Mouse (Mus musculus): ENCODE data around the gene Gnaz. TPM values are rescaled to one million over a fixed set of nuclear protein-coding genes. Genes with fewer than 3 reads are reported as not detected.
A peak's percentile ranks its signal among the peaks of the same experiment; 100 is the strongest.

Gnaz gene
- total and polyA plus RNA-seq, 3 experiments = 0.02 to 0.11 TPM; not detected in 1

DNA sequence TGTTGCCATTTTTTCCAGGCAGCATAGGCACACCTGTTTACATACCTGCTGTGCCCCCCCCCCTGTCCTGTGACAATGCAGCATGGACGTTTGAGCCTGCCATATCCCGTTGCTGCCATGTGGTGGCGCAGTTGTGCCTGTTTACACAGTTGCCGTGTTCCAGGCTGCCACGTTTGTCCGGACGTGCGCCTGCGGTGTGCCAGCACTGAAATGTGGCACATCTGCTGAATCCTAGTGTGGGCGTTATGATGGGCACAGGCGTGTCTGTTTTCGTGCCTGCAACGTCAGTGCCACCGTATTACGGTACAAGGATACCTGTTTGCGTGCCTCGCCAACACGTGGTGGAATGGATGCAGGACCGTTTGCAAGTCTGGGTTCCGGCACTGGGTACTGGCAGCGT lies 41.7 kb upstream of the Gnaz start:
- no peak for TF ChIP-seq POLR2AphosphoS5 (IDR thresholded peaks at IDR 0.05; ENCODE audit: insufficient replicate concordance, low read depth, low read length)
- no peak for TF ChIP-seq GATA1 (IDR thresholded peaks at IDR 0.05; ENCODE audit: borderline replicate concordance, low read length)
- TF ChIP-seq CTCF (IDR thresholded peaks at IDR 0.05; ENCODE audit: low read depth, low read length) = no peak
- TF ChIP-seq GATA2 (IDR thresholded peaks at IDR 0.05; ENCODE audit: borderline replicate concordance, low read depth, low read length) = no peak
- TF ChIP-seq TAL1 (conservative IDR thresholded peaks at IDR 0.05; ENCODE audit: low read depth, low read length) = no peak
- DNase-seq (ENCODE audit: low spot score) (no peak), ATAC-seq (ENCODE audit: extremely low read depth, insufficient number of reproducible peaks, low FRiP score, poor library complexity, severe bottlenecking) (no peak)
- Histone ChIP-seq H3K27me3 (ENCODE audit: insufficient read depth, low read length) (peaks cover 2% of the 10 kb centered on the region; the same call in 1 of the 2 replicates), H3K4me1 (ENCODE audit: insufficient read depth, low read depth, low read length) (no peaks in the 10 kb centered on the region), H3K4me3 (ENCODE audit: low read depth, low read length) (peak overlapping the region; percentile 30), H3K9me3 (replicated peaks) (peaks cover 88% of the 10 kb centered on the region), H3K36me3 (replicated peaks) (no peaks in the 10 kb centered on the region)

DNA sequence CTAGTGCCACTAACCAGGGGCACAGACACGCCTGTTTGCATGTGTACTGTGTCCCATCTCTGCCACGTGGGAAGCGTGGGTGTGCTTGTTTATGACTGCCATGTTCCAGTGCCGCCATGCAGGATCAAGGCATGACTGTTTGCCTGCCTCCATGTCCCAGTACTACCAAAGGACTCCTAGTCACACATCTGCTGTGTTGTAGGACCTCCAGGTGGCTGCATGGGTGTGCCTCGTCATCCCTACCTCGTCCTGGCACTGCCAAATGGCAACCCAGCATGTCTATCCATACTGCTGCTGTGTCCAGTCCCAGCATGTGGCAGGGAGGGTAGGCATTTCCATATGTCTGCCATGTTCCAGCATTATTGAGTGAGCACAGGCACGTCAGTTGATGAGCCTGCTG lies 38.7 kb upstream of the Gnaz start:
- H3K9me3 ChIP-seq (replicated peaks) = peaks cover 85% of the 10 kb centered on the region
- H3K4me3 ChIP-seq (ENCODE audit: low read depth, low read length) = 0 out of 2 replicates have a peak overlapping the region, but pooled peaks have one; percentile 3
- H3K27me3 ChIP-seq (ENCODE audit: insufficient read depth, low read length) = peaks cover 4% of the 10 kb centered on the region; the same call in 1 of the 2 replicates
- TF ChIP-seq CTCF (IDR thresholded peaks at IDR 0.05; ENCODE audit: low read depth, low read length) (no peak), POLR2AphosphoS5 (IDR thresholded peaks at IDR 0.05; ENCODE audit: insufficient replicate concordance, low read depth, low read length) (no peak), GATA1 (IDR thresholded peaks at IDR 0.05; ENCODE audit: borderline replicate concordance, low read length) (no peak), TAL1 (conservative IDR thresholded peaks at IDR 0.05; ENCODE audit: low read depth, low read length) (no peak), GATA2 (IDR thresholded peaks at IDR 0.05; ENCODE audit: borderline replicate concordance, low read depth, low read length) (no peak)
- ATAC-seq (ENCODE audit: extremely low read depth, insufficient number of reproducible peaks, low FRiP score, poor library complexity, severe bottlenecking) (no peak), DNase-seq (ENCODE audit: low spot score) (no peak)
- H3K4me1 ChIP-seq (ENCODE audit: insufficient read depth, low read depth, low read length) = no peaks in the 10 kb centered on the region
- H3K36me3 ChIP-seq (replicated peaks) = no peaks in the 10 kb centered on the region

DNA sequence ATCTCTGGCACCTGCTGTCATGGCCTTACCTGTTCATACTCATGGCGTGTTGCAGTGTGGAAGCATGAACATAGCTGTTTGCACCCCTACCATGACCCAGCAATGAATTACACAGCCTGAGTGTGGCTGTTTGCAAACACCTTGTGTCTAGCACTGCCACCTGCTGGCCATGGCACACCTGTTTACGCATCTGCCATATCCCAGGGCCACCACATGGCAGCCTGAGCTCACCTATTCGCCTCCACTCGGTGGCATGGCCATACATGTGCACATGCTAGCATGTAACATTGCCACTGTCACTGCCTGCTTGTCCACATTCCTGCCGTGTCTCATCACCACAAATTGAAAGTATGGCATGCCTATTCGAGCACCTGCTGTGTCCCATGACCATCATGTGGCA lies 37.4 kb upstream of the Gnaz start:
- H3K27me3 ChIP-seq (ENCODE audit: insufficient read depth, low read length) = peaks cover 4% of the 10 kb centered on the region; the same call in 1 of the 2 replicates
- H3K4me3 ChIP-seq (ENCODE audit: low read depth, low read length) = no peak overlapping the region
- DNase-seq (ENCODE audit: low spot score) (no peak), ATAC-seq (ENCODE audit: extremely low read depth, insufficient number of reproducible peaks, low FRiP score, poor library complexity, severe bottlenecking) (no peak)
- no peaks in the 10 kb centered on the region for H3K36me3 ChIP-seq (replicated peaks)
- no peak for TF ChIP-seq GATA2 (IDR thresholded peaks at IDR 0.05; ENCODE audit: borderline replicate concordance, low read depth, low read length)
- TF ChIP-seq GATA1 (IDR thresholded peaks at IDR 0.05; ENCODE audit: borderline replicate concordance, low read length) = no peak
- peaks cover 87% of the 10 kb centered on the region for H3K9me3 ChIP-seq (replicated peaks)
- H3K4me1 ChIP-seq (ENCODE audit: insufficient read depth, low read depth, low read length) = no peaks in the 10 kb centered on the region

DNA sequence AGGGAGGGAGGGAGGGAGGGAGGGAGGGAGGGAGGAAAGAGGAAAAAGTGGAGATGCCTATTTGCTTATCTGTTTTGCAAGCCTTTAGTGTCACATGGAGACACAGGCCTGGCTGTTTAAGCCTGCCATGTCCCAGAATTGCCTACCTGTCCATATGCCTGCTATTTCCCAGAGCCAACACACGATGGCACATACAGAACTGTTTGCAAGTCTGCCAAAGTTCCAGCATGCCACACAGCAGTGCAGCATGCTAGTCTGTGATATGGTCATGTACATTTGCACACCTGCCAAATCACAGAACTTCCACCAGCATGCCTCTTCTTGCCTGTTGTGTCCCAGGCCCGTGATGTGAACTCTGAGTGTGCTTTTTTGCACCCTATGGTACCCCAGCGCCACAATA lies 36.4 kb upstream of the Gnaz start:
- TF ChIP-seq POLR2AphosphoS5 (IDR thresholded peaks at IDR 0.05; ENCODE audit: insufficient replicate concordance, low read depth, low read length) (no peak), CTCF (IDR thresholded peaks at IDR 0.05; ENCODE audit: low read depth, low read length) (no peak), GATA1 (IDR thresholded peaks at IDR 0.05; ENCODE audit: borderline replicate concordance, low read length) (no peak), GATA2 (IDR thresholded peaks at IDR 0.05; ENCODE audit: borderline replicate concordance, low read depth, low read length) (no peak), TAL1 (conservative IDR thresholded peaks at IDR 0.05; ENCODE audit: low read depth, low read length) (no peak)
- Histone ChIP-seq H3K4me3 (ENCODE audit: low read depth, low read length) (no peak overlapping the region), H3K9me3 (replicated peaks) (peaks cover 87% of the 10 kb centered on the region), H3K36me3 (replicated peaks) (no peaks in the 10 kb centered on the region), H3K27me3 (ENCODE audit: insufficient read depth, low read length) (peaks cover 4% of the 10 kb centered on the region; the same call in 1 of the 2 replicates), H3K4me1 (ENCODE audit: insufficient read depth, low read depth, low read length) (no peaks in the 10 kb centered on the region)
- ATAC-seq (ENCODE audit: extremely low read depth, insufficient number of reproducible peaks, low FRiP score, poor library complexity, severe bottlenecking) (no peak), DNase-seq (ENCODE audit: low spot score) (no peak)

DNA sequence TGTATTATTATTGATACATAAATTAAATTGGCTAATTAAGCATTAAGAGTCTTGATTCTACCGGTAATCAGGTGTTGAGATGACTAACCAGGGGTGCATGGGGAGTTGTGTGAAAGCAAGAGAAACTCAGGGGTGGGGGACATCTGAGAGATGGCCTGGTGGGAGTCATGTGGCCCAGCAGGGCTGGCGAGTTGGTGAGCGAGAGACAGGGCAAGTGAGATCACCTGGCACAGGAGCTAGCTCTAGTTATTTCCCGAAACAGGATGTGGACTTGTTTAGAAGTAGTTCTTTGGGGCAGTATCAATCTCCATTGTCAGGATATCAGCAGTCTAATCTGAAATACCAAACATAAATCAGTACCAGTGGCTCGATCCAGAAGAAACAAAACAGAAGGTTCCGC lies 35.3 kb upstream of the Gnaz start:
- Histone ChIP-seq H3K9me3 (replicated peaks) (peaks cover 87% of the 10 kb centered on the region), H3K36me3 (replicated peaks) (no peaks in the 10 kb centered on the region), H3K27me3 (ENCODE audit: insufficient read depth, low read length) (peaks cover 2% of the 10 kb centered on the region; the same call in 1 of the 2 replicates), H3K4me3 (ENCODE audit: low read depth, low read length) (no peak overlapping the region), H3K4me1 (ENCODE audit: insufficient read depth, low read depth, low read length) (no peaks in the 10 kb centered on the region)
- TF ChIP-seq GATA2 (IDR thresholded peaks at IDR 0.05; ENCODE audit: borderline replicate concordance, low read depth, low read length) (no peak), CTCF (IDR thresholded peaks at IDR 0.05; ENCODE audit: low read depth, low read length) (no peak), TAL1 (conservative IDR thresholded peaks at IDR 0.05; ENCODE audit: low read depth, low read length) (no peak), POLR2AphosphoS5 (IDR thresholded peaks at IDR 0.05; ENCODE audit: insufficient replicate concordance, low read depth, low read length) (no peak), GATA1 (IDR thresholded peaks at IDR 0.05; ENCODE audit: borderline replicate concordance, low read length) (no peak)
- DNase-seq (ENCODE audit: low spot score) (no peak), ATAC-seq (ENCODE audit: extremely low read depth, insufficient number of reproducible peaks, low FRiP score, poor library complexity, severe bottlenecking) (no peak)

DNA sequence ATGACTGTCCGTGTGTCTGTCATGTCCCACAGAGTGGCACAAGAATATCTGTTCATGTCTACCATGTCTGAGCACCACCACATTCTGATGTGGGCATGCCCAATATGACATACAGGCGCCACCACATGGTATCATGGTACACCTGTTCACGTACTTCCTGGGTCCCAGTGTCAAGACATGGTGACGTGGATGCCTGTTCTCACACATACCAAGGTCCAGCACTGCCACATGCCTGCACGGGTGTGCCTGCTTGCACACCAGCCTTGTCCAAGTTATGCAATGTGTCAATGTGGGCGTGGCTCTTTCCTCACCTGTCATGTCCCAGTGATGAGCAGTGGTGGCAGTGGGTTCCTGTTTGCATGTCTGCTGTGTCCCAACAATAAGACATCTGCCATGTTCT lies 34.5 kb upstream of the Gnaz start:
- TF ChIP-seq POLR2AphosphoS5 (IDR thresholded peaks at IDR 0.05; ENCODE audit: insufficient replicate concordance, low read depth, low read length) (no peak), CTCF (IDR thresholded peaks at IDR 0.05; ENCODE audit: low read depth, low read length) (no peak), TAL1 (conservative IDR thresholded peaks at IDR 0.05; ENCODE audit: low read depth, low read length) (no peak), GATA2 (IDR thresholded peaks at IDR 0.05; ENCODE audit: borderline replicate concordance, low read depth, low read length) (no peak), GATA1 (IDR thresholded peaks at IDR 0.05; ENCODE audit: borderline replicate concordance, low read length) (no peak)
- Histone ChIP-seq H3K4me1 (ENCODE audit: insufficient read depth, low read depth, low read length) (no peaks in the 10 kb centered on the region), H3K27me3 (ENCODE audit: insufficient read depth, low read length) (peaks cover 2% of the 10 kb centered on the region; the same call in 1 of the 2 replicates), H3K9me3 (replicated peaks) (peaks cover 92% of the 10 kb centered on the region), H3K36me3 (replicated peaks) (no peaks in the 10 kb centered on the region), H3K4me3 (ENCODE audit: low read depth, low read length) (no peak overlapping the region)
- no peak for ATAC-seq (ENCODE audit: extremely low read depth, insufficient number of reproducible peaks, low FRiP score, poor library complexity, severe bottlenecking)
- DNase-seq (ENCODE audit: low spot score) = no peak
